Mouse (Mus musculus) MEL (cell line): Measurements from ENCODE around the gene Nwd2. TPM values are rescaled to one million over a fixed set of nuclear protein-coding genes. Genes with fewer than 3 reads are reported as not detected.

Experiments used
- DNase-seq: peaks from one replicate; pipeline ENCODE4 v3.0.0; 2011; ENCODE audit warnings: low read depth, low spot score
- H3K27ac ChIP-seq: 2 replicates; pipeline ENCODE4 v1.5.1; 2012; ENCODE audit warnings: low read depth, mild to moderate bottlenecking, control low read depth, low read length, moderate library complexity; ENCODE audit not compliant: control insufficient read depth
- H3K27me3 ChIP-seq, 2 experiments: fragments of 150-350 bp in 1 of 2; sonication (generic) in 1 of 2; 2 replicates each; pipeline ENCODE4 v1.6.1; 2012; ENCODE audit warnings: low read length in 2 of 2, mild to moderate bottlenecking in 2 of 2, improper control_type of control experiment in 1 of 2, moderate library complexity in 1 of 2; ENCODE audit not compliant: insufficient read depth in 2 of 2, control insufficient read depth in 1 of 2
- H3K36me3 ChIP-seq, 2 experiments: 2 replicates each; pipeline ENCODE4 v1.6.1; 2012 to 2014; ENCODE audit warnings: low read length in 2 of 2, improper control_type of control experiment in 1 of 2, inconsistent platforms in 1 of 2, mild to moderate bottlenecking in 1 of 2; ENCODE audit not compliant: insufficient read depth in 2 of 2, control insufficient read depth in 1 of 2
- H3K4me1 ChIP-seq, 2 experiments: fragments of 150-350 bp in 1 of 2; sonication (generic) in 1 of 2; 2 replicates each; pipeline ENCODE4 v1.6.1; 2012; ENCODE audit warnings: low read length in 2 of 2, improper control_type of control experiment in 1 of 2, mild to moderate bottlenecking in 1 of 2; ENCODE audit not compliant: insufficient read depth in 2 of 2, control insufficient read depth in 1 of 2
- H3K4me3 ChIP-seq, 2 experiments: fragments of 150-350 bp in 1 of 2; sonication (generic) in 1 of 2; 2 replicates each; pipeline ENCODE4 v1.5.1; 2012; ENCODE audit warnings: low read depth in 2 of 2, low read length in 2 of 2, mild to moderate bottlenecking in 2 of 2, moderate library complexity in 2 of 2, control low read depth in 1 of 2, improper control_type of control experiment in 1 of 2; ENCODE audit not compliant: control insufficient read depth in 1 of 2, insufficient read depth in 1 of 2
- H3K79me2 ChIP-seq: 2 replicates; pipeline ENCODE4 v1.6.1; 2012; ENCODE audit warnings: mild to moderate bottlenecking, low read length, moderate library complexity; ENCODE audit not compliant: control insufficient read depth, poor library complexity, insufficient read depth
- H3K9ac ChIP-seq: 2 replicates; pipeline ENCODE4 v1.6.1; 2012; ENCODE audit warnings: low read depth, mild to moderate bottlenecking, control low read depth, low read length, moderate library complexity; ENCODE audit not compliant: control insufficient read depth, poor library complexity, severe bottlenecking
- H3K9me3 ChIP-seq: fragments of 150-350 bp; sonication (generic); replicated peaks from 2 replicates; pipeline ENCODE4 v1.6.1; 2012; ENCODE audit warnings: mild to moderate bottlenecking, low read length, improper control_type of control experiment, moderate library complexity; ENCODE audit not compliant: insufficient read depth
- CHD1 ChIP-seq: IDR thresholded peaks from 2 replicates; pipeline ENCODE4 v1.6.1; 2012; ENCODE audit warnings: low read depth, mild to moderate bottlenecking, inconsistent platforms, low read length, improper control_type of control experiment
- CHD2 ChIP-seq: IDR thresholded peaks from 2 replicates; pipeline ENCODE4 v1.6.1; 2011; ENCODE audit warnings: low read length, improper control_type of control experiment
- CTCF ChIP-seq, 3 experiments: IDR thresholded peaks in 2 of 3; conservative IDR thresholded peaks in 1 of 3; 2 replicates each; pipeline ENCODE4 v1.5.1; 2011 to 2012; ENCODE audit warnings: low read length in 3 of 3, low read depth in 2 of 3, mild to moderate bottlenecking in 2 of 3, improper control_type of control experiment in 1 of 3, inconsistent platforms in 1 of 3, mixed read lengths in 1 of 3, moderate library complexity in 1 of 3; ENCODE audit not compliant: control insufficient read depth in 1 of 3, insufficient read depth in 1 of 3, poor library complexity in 1 of 3, severe bottlenecking in 1 of 3
- ELF1 ChIP-seq: IDR thresholded peaks from 2 replicates; pipeline ENCODE4 v1.6.1; 2014; ENCODE audit warnings: low read depth, mild to moderate bottlenecking, inconsistent platforms, low read length, improper control_type of control experiment, moderate library complexity
- EP300 ChIP-seq, 2 experiments: IDR thresholded peaks; 2 replicates each; pipeline ENCODE4 v1.6.1; 2011; ENCODE audit warnings: improper control_type of control experiment in 2 of 2, low read length in 2 of 2, low read depth in 1 of 2, mild to moderate bottlenecking in 1 of 2
- HCFC1 ChIP-seq: IDR thresholded peaks from 2 replicates; pipeline ENCODE4 v1.6.1; 2012; ENCODE audit warnings: low read depth, mild to moderate bottlenecking, inconsistent platforms, low read length, improper control_type of control experiment, moderate library complexity
- JUND ChIP-seq: IDR thresholded peaks from 2 replicates; pipeline ENCODE4 v1.6.1; 2011; ENCODE audit warnings: low read depth, mild to moderate bottlenecking, improper control_type of control experiment, low read length
- KAT2A ChIP-seq: conservative IDR thresholded peaks from 2 replicates; pipeline ENCODE4 v1.6.1; 2012; ENCODE audit warnings: low read depth, low read length, improper control_type of control experiment, inconsistent platforms
- MAX ChIP-seq: IDR thresholded peaks from 2 replicates; pipeline ENCODE4 v1.6.1; 2011; ENCODE audit warnings: low read length, improper control_type of control experiment
- MAZ ChIP-seq: IDR thresholded peaks from 2 replicates; pipeline ENCODE4 v1.6.1; 2012; ENCODE audit warnings: low read depth, mild to moderate bottlenecking, inconsistent platforms, low read length, improper control_type of control experiment
- MEF2A ChIP-seq: IDR thresholded peaks from 2 replicates; pipeline ENCODE4 v1.6.1; 2014; ENCODE audit warnings: low read depth, mild to moderate bottlenecking, inconsistent platforms, low read length, improper control_type of control experiment; ENCODE audit not compliant: poor library complexity, insufficient replicate concordance, severe bottlenecking; ENCODE audit errors: extremely low read depth
- MYB ChIP-seq: IDR thresholded peaks from 2 replicates; pipeline ENCODE4 v1.6.1; 2011; ENCODE audit warnings: mild to moderate bottlenecking, low read depth, low read length, improper control_type of control experiment
- MYC ChIP-seq: IDR thresholded peaks from 2 replicates; pipeline ENCODE4 v1.6.1; 2011; ENCODE audit warnings: low read depth, mild to moderate bottlenecking, low read length, improper control_type of control experiment, moderate library complexity
- NELFE ChIP-seq: IDR thresholded peaks from 2 replicates; pipeline ENCODE4 v1.6.1; 2011; ENCODE audit warnings: low read depth, low read length, improper control_type of control experiment
- NRF1 ChIP-seq: IDR thresholded peaks from 2 replicates; pipeline ENCODE4 v1.6.1; 2014; ENCODE audit warnings: low read depth, mild to moderate bottlenecking, inconsistent platforms, low read length, improper control_type of control experiment, moderate library complexity; ENCODE audit not compliant: poor library complexity, insufficient read depth, severe bottlenecking
- POLR2A ChIP-seq, 2 experiments: IDR thresholded peaks; 2 replicates each; pipeline ENCODE4 v1.6.1; 2011 to 2012; ENCODE audit warnings: low read length in 2 of 2, mild to moderate bottlenecking in 2 of 2, control low read depth in 1 of 2, improper control_type of control experiment in 1 of 2, low read depth in 1 of 2, moderate library complexity in 1 of 2; ENCODE audit not compliant: control insufficient read depth in 1 of 2, insufficient read depth in 1 of 2, poor library complexity in 1 of 2
- RCOR1 ChIP-seq: IDR thresholded peaks from 2 replicates; pipeline ENCODE4 v1.6.1; 2012; ENCODE audit warnings: low read depth, mild to moderate bottlenecking, inconsistent platforms, low read length, improper control_type of control experiment
- SIN3A ChIP-seq: IDR thresholded peaks from 2 replicates; pipeline ENCODE4 v1.6.1; 2012; ENCODE audit warnings: low read length, improper control_type of control experiment, inconsistent platforms
- SMC3 ChIP-seq: IDR thresholded peaks from 2 replicates; pipeline ENCODE4 v1.6.1; 2011; ENCODE audit warnings: low read depth, low read length, improper control_type of control experiment
- TAL1 ChIP-seq: IDR thresholded peaks from 2 replicates; pipeline ENCODE4 v1.6.1; 2012; ENCODE audit warnings: mild to moderate bottlenecking, inconsistent platforms, low read length, moderate library complexity, mixed read lengths
- TBP ChIP-seq: IDR thresholded peaks from 2 replicates; pipeline ENCODE4 v1.8.0; 2011; ENCODE audit warnings: low read depth, low read length, improper control_type of control experiment
- TCF12 ChIP-seq: IDR thresholded peaks from 2 replicates; pipeline ENCODE4 v1.6.1; 2014; ENCODE audit warnings: low read depth, mild to moderate bottlenecking, inconsistent platforms, low read length, improper control_type of control experiment, moderate library complexity
- UBTF ChIP-seq: IDR thresholded peaks from 2 replicates; pipeline ENCODE4 v1.6.1; 2012; ENCODE audit warnings: low read depth, mild to moderate bottlenecking, inconsistent platforms, low read length, improper control_type of control experiment, moderate library complexity, borderline replicate concordance; ENCODE audit not compliant: insufficient read depth
- USF1 ChIP-seq: IDR thresholded peaks from 2 replicates; pipeline ENCODE4 v1.6.1; 2014; ENCODE audit warnings: low read depth, mild to moderate bottlenecking, inconsistent platforms, low read length, improper control_type of control experiment, moderate library complexity
- USF2 ChIP-seq, 2 experiments: IDR thresholded peaks; 2 replicates each; pipeline ENCODE4 v1.6.1; 2011 to 2012; ENCODE audit warnings: improper control_type of control experiment in 2 of 2, low read length in 2 of 2, borderline replicate concordance in 1 of 2, inconsistent platforms in 1 of 2, low read depth in 1 of 2, mild to moderate bottlenecking in 1 of 2; ENCODE audit not compliant: insufficient read depth in 1 of 2
- ZC3H11A ChIP-seq: IDR thresholded peaks from 2 replicates; pipeline ENCODE4 v1.6.1; 2012; ENCODE audit warnings: low read depth, mild to moderate bottlenecking, inconsistent platforms, low read length, improper control_type of control experiment
- ZKSCAN1 ChIP-seq: IDR thresholded peaks from 2 replicates; pipeline ENCODE4 v1.6.1; 2012; ENCODE audit warnings: low read depth, mild to moderate bottlenecking, inconsistent platforms, low read length, improper control_type of control experiment, moderate library complexity
- ZNF384 ChIP-seq: IDR thresholded peaks from 2 replicates; pipeline ENCODE4 v1.6.1; 2012; ENCODE audit warnings: low read depth, mild to moderate bottlenecking, inconsistent platforms, low read length, improper control_type of control experiment
- polyA plus RNA-seq, 2 experiments: library from polyadenylated mRNA; stranded (reverse) in 1 of 2; unstranded in 1 of 2; fragments of >175 nt in 1 of 2; fragments of >200 nt in 1 of 2; gene quantifications; 2 replicates each; pipeline versions ENCODE4 v1.2.1 to v1.2.4; 2012; ENCODE audit warnings: low replicate concordance in 2 of 2, low read depth in 1 of 2; ENCODE audit not compliant: insufficient read length in 2 of 2, insufficient read depth in 1 of 2, missing spikeins in 1 of 2
- total RNA-seq: library from RNA; depleted of rRNA; stranded (reverse); fragments of 300-350 nt; gene quantifications from 2 replicates; pipeline ENCODE4 v1.2.3, GENCODE M21; 2012

The Nwd2 gene
- total and polyA plus RNA-seq, 3 experiments, result not detected

GRCm38 (mm10) chr5:63634636-63635035 lies 14.3 kb upstream of the Nwd2 start:
- no peak overlapping the region for H3K9ac ChIP-seq
- no peaks in the 10 kb centered on the region for H3K36me3 ChIP-seq
- no peaks in the 10 kb centered on the region for H3K9me3 ChIP-seq
- no peaks in the 10 kb centered on the region for H3K27me3 ChIP-seq
- DNase-seq, result no peak
- H3K4me3 ChIP-seq, result no peak overlapping the region
- H3K79me2 ChIP-seq, result no peaks in the 10 kb centered on the region
- TF ChIP-seq MEF2A, result no peak
- no peak for TF ChIP-seq SIN3A
- TF ChIP-seq NRF1, result no peak
- TF ChIP-seq TBP, result no peak
- TF ChIP-seq TCF12, result no peak
- no peak for TF ChIP-seq ZKSCAN1
- TF ChIP-seq MYC, result no peak
- no peak for TF ChIP-seq MYB
- no peak for TF ChIP-seq ELF1
- no peak for TF ChIP-seq KAT2A
- TF ChIP-seq USF1, result no peak
- no peak for TF ChIP-seq POLR2A (IDR thresholded peaks at IDR 0.05; ENCODE audit: control insufficient read depth in 1 of 2, insufficient read depth in 1 of 2, low read depth in 1 of 2, low read length in 2 of 2, poor library complexity in 1 of 2)
- TF ChIP-seq UBTF, result no peak
- TF ChIP-seq CHD2, result no peak
- TF ChIP-seq EP300 (IDR thresholded peaks at IDR 0.05; ENCODE audit: low read depth in 1 of 2, low read length in 2 of 2), result no peak
- TF ChIP-seq JUND, result no peak
- TF ChIP-seq RCOR1, result no peak
- TF ChIP-seq ZNF384, result no peak
- no peak for TF ChIP-seq MAX
- TF ChIP-seq ZC3H11A, result no peak
- H3K27ac ChIP-seq, result no peak overlapping the region
- H3K4me1 ChIP-seq, result no peaks in the 10 kb centered on the region

- no peak overlapping the region for H3K27ac ChIP-seq
- H3K27me3 ChIP-seq, result no peaks in the 10 kb centered on the region
- H3K4me1 ChIP-seq, result no peaks in the 10 kb centered on the region
- no peaks in the 10 kb centered on the region for H3K79me2 ChIP-seq
- no peaks in the 10 kb centered on the region for H3K36me3 ChIP-seq
- TF ChIP-seq TAL1, result no peak
- no peak for TF ChIP-seq EP300 (IDR thresholded peaks at IDR 0.05; ENCODE audit: low read depth in 1 of 2, low read length in 2 of 2)
- TF ChIP-seq CHD1, result no peak
- TF ChIP-seq TCF12, result no peak
- TF ChIP-seq MAZ, result no peak
- no peak for TF ChIP-seq NELFE
- TF ChIP-seq CTCF (IDR thresholded peaks at IDR 0.05 in 2 of 3, conservative IDR thresholded peaks at IDR 0.05 in 1 of 3; ENCODE audit: control insufficient read depth in 1 of 3, insufficient read depth in 1 of 3, low read depth in 2 of 3, low read length in 3 of 3, poor library complexity in 1 of 3, severe bottlenecking in 1 of 3), result no peak
- TF ChIP-seq SMC3, result no peak
- no peak for TF ChIP-seq ELF1
- no peak for TF ChIP-seq RCOR1
- TF ChIP-seq ZKSCAN1, result no peak
- TF ChIP-seq USF2 (IDR thresholded peaks at IDR 0.05; ENCODE audit: borderline replicate concordance in 1 of 2, insufficient read depth in 1 of 2, low read depth in 1 of 2, low read length in 2 of 2), result no peak
- TF ChIP-seq MAX, result no peak
- TF ChIP-seq HCFC1, result no peak
- no peak for TF ChIP-seq TBP
- no peak overlapping the region for H3K9ac ChIP-seq
- H3K9me3 ChIP-seq, result no peaks in the 10 kb centered on the region
- no peak overlapping the region for H3K4me3 ChIP-seq
- no peak for DNase-seq
Observed at GRCm38 (mm10) chr5:63648187-63648586, 715 bp upstream of the Nwd2 start.
